Mouse (Mus musculus) retina, postnatal 1 day (tissue): ENCODE measurements around the gene Slc9a9.
"Not testable (repeated sequence)": the region's sequence is repeated elsewhere in the genome, so short reads cannot be mapped to it uniquely, and the experiment has no call there.

Source experiments
- DNase-seq: peaks from one replicate; pipeline ENCODE4 v3.0.0-alpha.2; 2012

The Slc9a9 gene

GRCm38 (mm10) chr9:94669791-94670577 lies at the start of gene Slc9a9:
Slc9a9 (plus strand) TSS chr9:94669909.
- DNase-seq = peak; percentile 79

- DNase-seq = no peak
Measured at GRCm38 (mm10) chr9:94620342-94620741, 49.4 kb upstream of the Slc9a9 start.

- no peak for DNase-seq
Measured at GRCm38 (mm10) chr9:94620846-94621245, 48.9 kb upstream of the Slc9a9 start.

- DNase-seq = no peak
Measured at GRCm38 (mm10) chr9:94621902-94622301, 47.8 kb upstream of the Slc9a9 start.

- DNase-seq = no peak
Measured at GRCm38 (mm10) chr9:94626737-94627136, 43.0 kb upstream of the Slc9a9 start.

- DNase-seq = no peak
Measured at GRCm38 (mm10) chr9:94628948-94629347, 40.8 kb upstream of the Slc9a9 start.

- DNase-seq = not testable (repeated sequence)
Measured at GRCm38 (mm10) chr9:94634275-94634674, 35.4 kb upstream of the Slc9a9 start.

- no peak for DNase-seq
Measured at GRCm38 (mm10) chr9:94645631-94646030, 24.1 kb upstream of the Slc9a9 start.

GRCm38 (mm10) chr9:94647425-94647824 lies 22.3 kb upstream of the Slc9a9 start:
- no peak for DNase-seq

GRCm38 (mm10) chr9:94649991-94650390 lies 19.7 kb upstream of the Slc9a9 start:
- DNase-seq = no peak

- no peak for DNase-seq
Measured at GRCm38 (mm10) chr9:94653198-94653597, 16.5 kb upstream of the Slc9a9 start.

GRCm38 (mm10) chr9:94653827-94654226 lies 15.9 kb upstream of the Slc9a9 start:
- DNase-seq = no peak

- no peak for DNase-seq
Measured at GRCm38 (mm10) chr9:94656265-94656664, 13.4 kb upstream of the Slc9a9 start.

- DNase-seq = no peak
Measured at GRCm38 (mm10) chr9:94659401-94660152, 10.1 kb upstream of the Slc9a9 start.

- DNase-seq = no peak
Measured at GRCm38 (mm10) chr9:94661768-94662167, 7.9 kb upstream of the Slc9a9 start.

GRCm38 (mm10) chr9:94665248-94665647 lies 4.5 kb upstream of the Slc9a9 start:
- no peak for DNase-seq

GRCm38 (mm10) chr9:94668589-94668988 lies 1.1 kb upstream of the Slc9a9 start:
- DNase-seq = peak; percentile 56

- DNase-seq = no peak
Measured at GRCm38 (mm10) chr9:94670704-94671103, 995 bp downstream of the Slc9a9 start.

- no peak for DNase-seq
Measured at GRCm38 (mm10) chr9:94674704-94675103, 5.0 kb downstream of the Slc9a9 start.

GRCm38 (mm10) chr9:94678021-94678655 lies 8.4 kb downstream of the Slc9a9 start:
- no peak for DNase-seq

GRCm38 (mm10) chr9:94680468-94681094 lies 10.9 kb downstream of the Slc9a9 start:
- DNase-seq = no peak

- DNase-seq = no peak
Measured at GRCm38 (mm10) chr9:94681095-94681487, 11.4 kb downstream of the Slc9a9 start.

GRCm38 (mm10) chr9:94682260-94682659 lies 12.6 kb downstream of the Slc9a9 start:
- DNase-seq = no peak
